Mouse (Mus musculus): ENCODE measurements around the gene Kcnj3.

DNA sequence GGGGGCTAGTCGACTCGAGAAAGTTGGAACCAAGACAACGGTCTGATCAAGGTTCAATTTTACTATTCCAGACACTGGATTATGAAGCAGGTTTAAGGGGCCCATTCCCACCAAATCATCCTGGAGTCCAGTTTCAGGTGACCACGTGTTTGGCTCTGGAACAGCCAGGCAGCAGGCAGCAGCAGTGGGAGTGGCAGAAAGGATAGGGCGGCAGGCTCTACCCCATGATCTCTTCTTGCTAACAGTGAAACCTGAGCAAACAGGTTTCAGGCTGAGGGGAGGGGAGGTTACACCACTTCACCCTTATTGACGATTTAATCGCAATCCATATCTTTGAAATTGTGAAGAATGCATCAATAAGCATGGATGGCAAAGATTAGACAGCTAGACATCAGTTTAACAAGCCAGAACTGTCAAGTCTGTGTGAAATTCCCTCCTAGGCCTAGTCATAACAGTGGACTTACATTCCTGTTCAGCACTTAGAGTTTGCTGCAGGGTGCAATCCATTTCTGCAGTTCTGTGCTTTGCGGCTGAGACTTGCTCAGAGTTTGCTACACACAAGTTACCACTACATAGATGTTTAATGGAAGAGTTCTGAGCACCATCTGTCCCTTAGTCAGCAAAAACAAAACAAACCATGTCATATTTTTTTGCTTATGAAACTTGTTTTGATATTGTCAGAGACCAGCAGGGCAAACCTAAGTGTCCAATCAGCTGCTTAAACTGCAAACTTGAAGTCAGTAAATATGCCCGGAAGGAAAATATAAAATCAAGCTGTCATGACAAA lies 67.8 kb downstream of the Kcnj3 start:
- no peak for TF ChIP-seq CTCF (IDR thresholded peaks at IDR 0.05; ENCODE audit: borderline replicate concordance, control insufficient read depth, extremely low read depth, insufficient read depth, low read length, poor library complexity)
- no peak for TF ChIP-seq POLR2A (IDR thresholded peaks at IDR 0.05; ENCODE audit: control insufficient read depth, extremely low read depth, insufficient read depth, low read length, poor library complexity)

Data from thymus, adult 2 months (tissue).